Mouse (Mus musculus) small intestine, adult 2 months (tissue): ENCODE measurements around the gene Tanc2.

Experiments used
- CTCF ChIP-seq: fragments of 200-500 bp; IDR thresholded peaks from 2 replicates; pipeline ENCODE4 v1.5.1; 2012; ENCODE audit warnings: low read depth, mild to moderate bottlenecking, control low read depth, inconsistent platforms, low read length, moderate library complexity, mixed read lengths; ENCODE audit not compliant: insufficient replicate concordance, insufficient read length; ENCODE audit errors: extremely low read depth
- POLR2A ChIP-seq: fragments of 200-500 bp; IDR thresholded peaks from 2 replicates; pipeline ENCODE4 v1.6.1; 2012; ENCODE audit warnings: low read depth, mild to moderate bottlenecking, control low read depth, inconsistent platforms, low read length, moderate library complexity

GRCm38 (mm10) chr11:105952911-105953386, 363.2 kb downstream of the Tanc2 start, which contains the start of gene Cyb561:
- no peak for TF ChIP-seq CTCF
- no peak for TF ChIP-seq POLR2A
